Mouse (Mus musculus) kidney, postnatal 0 days (tissue): ENCODE data around the gene Cmtm3. TPM values are rescaled to one million over a fixed set of nuclear protein-coding genes. Genes with fewer than 3 reads are reported as not detected.

ENCODE experiments used
- ATAC-seq: fragments of 200-750 bp; cut with Nextera tagmentation; replicated peaks from 2 replicates; pipeline ENCODE4 v1.8.0; 2017; ENCODE audit warnings: low read depth, moderate number of reproducible peaks, moderate TSS enrichment, moderate library complexity; ENCODE audit not compliant: low FRiP score
- DNase-seq: peaks from one replicate; pipeline ENCODE4 v3.0.0-alpha.2; 2016; ENCODE audit warnings: low spot score
- H3K27ac ChIP-seq: fragments of 300-500 bp; sonication (generic); 2 replicates; pipeline ENCODE4 v1.5.1; 2014; ENCODE audit warnings: mild to moderate bottlenecking
- H3K27me3 ChIP-seq: fragments of 300-500 bp; sonication (generic); 2 replicates; pipeline ENCODE4 v1.6.1; 2014; ENCODE audit warnings: low read length, mixed read lengths; ENCODE audit not compliant: insufficient read depth
- H3K36me3 ChIP-seq: fragments of 300-500 bp; sonication (generic); 2 replicates; pipeline ENCODE4 v1.6.1; 2014; ENCODE audit warnings: low read length, mixed read lengths; ENCODE audit not compliant: insufficient read depth
- H3K4me1 ChIP-seq: fragments of 300-500 bp; sonication (generic); replicated peaks from 2 replicates; pipeline ENCODE4 v1.6.1; 2014; ENCODE audit warnings: antibody characterized with exemption, low read length, mixed read lengths; ENCODE audit not compliant: insufficient read depth
- H3K4me2 ChIP-seq: fragments of 300-500 bp; sonication (generic); 2 replicates; pipeline ENCODE4 v1.6.1; 2014; ENCODE audit warnings: mild to moderate bottlenecking, low read length, moderate library complexity, mixed read lengths
- H3K4me3 ChIP-seq: fragments of 300-500 bp; sonication (generic); replicated peaks from 2 replicates; pipeline ENCODE4 v1.5.1; 2014; ENCODE audit warnings: low read depth, low read length
- H3K9ac ChIP-seq: fragments of 300-500 bp; sonication (generic); 2 replicates; pipeline ENCODE4 v1.6.1; 2014; ENCODE audit warnings: low read depth, low read length
- H3K9me3 ChIP-seq: fragments of 300-500 bp; sonication (generic); replicated peaks from 2 replicates; pipeline ENCODE4 v1.6.1; 2016; ENCODE audit warnings: low read length, inconsistent platforms, mixed read lengths
- CTCF ChIP-seq: IDR thresholded peaks from 2 replicates; pipeline ENCODE4 v1.5.1; 2016; ENCODE audit warnings: antibody characterized with exemption, low read depth, mild to moderate bottlenecking, moderate library complexity
- WGBS: fragments of 180-500 bp; shearing (Covaris S2); extraction: QIAGEN DNeasy Blood & Tissue Kit; methylation state at CpG from one replicate; pipeline ENCODE4 v1.1.7; 2014; 5-methylcytosine and 5-hydroxymethylcytosine counted together
- polyA plus RNA-seq: library from polyadenylated mRNA; unstranded; fragments of >200 nt; fragmentation: Nextera tagmentation; extraction: Ambion mirVana; gene quantifications from 2 replicates; pipeline ENCODE4 v1.2.1, GENCODE M21; 2015

Cmtm3 gene
- polyA plus RNA-seq, 1 experiment from 2014 or later = 125 TPM

DNA sequence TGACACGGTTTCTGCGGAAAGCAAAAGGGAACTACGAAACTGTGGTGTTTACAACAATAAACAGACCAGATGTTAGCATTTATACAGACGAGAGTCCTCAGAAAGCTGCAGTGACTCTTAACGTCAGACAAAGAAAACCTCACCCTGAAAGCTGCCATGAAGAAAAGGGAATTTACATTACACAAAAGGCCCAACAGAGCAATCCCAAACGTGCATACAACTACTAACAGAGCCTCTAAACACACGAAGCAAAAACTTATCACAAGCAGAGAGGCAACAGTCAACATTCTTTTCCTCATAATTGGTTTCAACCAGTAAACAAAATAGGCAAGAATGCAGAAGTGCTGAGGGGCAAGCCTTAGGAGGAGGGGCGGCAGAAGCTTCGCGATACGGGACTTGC, 37.5 kb downstream of the Cmtm3 start:
- no peak for ATAC-seq
- H3K9ac ChIP-seq = no peak overlapping the region
- no peak for TF ChIP-seq CTCF
- WGBS = 65% methylated on average over 11 of the region's 11 CpGs
- H3K27me3 ChIP-seq = no peaks in the 10 kb centered on the region
- H3K36me3 ChIP-seq = no peaks in the 10 kb centered on the region
- H3K4me3 ChIP-seq = no peak overlapping the region
- no peaks in the 10 kb centered on the region for H3K9me3 ChIP-seq
- H3K4me1 ChIP-seq = peaks cover 16% of the 10 kb centered on the region
- no peak overlapping the region for H3K27ac ChIP-seq
- DNase-seq = no peak
- H3K4me2 ChIP-seq = no peak overlapping the region

- 63% methylated on average over 10 of the region's 10 CpGs for WGBS
- H3K27me3 ChIP-seq = no peaks in the 10 kb centered on the region
- no peaks in the 10 kb centered on the region for H3K9me3 ChIP-seq
- H3K36me3 ChIP-seq = no peaks in the 10 kb centered on the region
- H3K27ac ChIP-seq = no peak overlapping the region
- TF ChIP-seq CTCF = no peak
- ATAC-seq (no peak), DNase-seq (no peak)
- H3K4me1 ChIP-seq = peaks cover 32% of the 10 kb centered on the region
- no peak overlapping the region for H3K9ac ChIP-seq
- H3K4me2 ChIP-seq = no peak overlapping the region
- no peak overlapping the region for H3K4me3 ChIP-seq
Measured at GRCm38 (mm10) chr8:104379301-104379836, 40.2 kb downstream of the Cmtm3 start.

GRCm38 (mm10) chr8:104380269-104380668, 41.1 kb downstream of the Cmtm3 start:
- WGBS = 81% methylated on average over 7 of the region's 7 CpGs
- no peak overlapping the region for H3K4me2 ChIP-seq
- H3K27ac ChIP-seq = no peak overlapping the region
- TF ChIP-seq CTCF = no peak
- H3K36me3 ChIP-seq = no peaks in the 10 kb centered on the region
- no peak overlapping the region for H3K4me3 ChIP-seq
- H3K27me3 ChIP-seq = no peaks in the 10 kb centered on the region
- H3K9ac ChIP-seq = no peak overlapping the region
- no peaks in the 10 kb centered on the region for H3K9me3 ChIP-seq
- no peak for DNase-seq
- peaks cover 27% of the 10 kb centered on the region for H3K4me1 ChIP-seq
- ATAC-seq = no peak

GRCm38 (mm10) chr8:104380961-104381411, 41.8 kb downstream of the Cmtm3 start:
- no peak overlapping the region for H3K4me2 ChIP-seq
- H3K4me3 ChIP-seq = no peak overlapping the region
- DNase-seq (no peak), ATAC-seq (no peak)
- no peak for TF ChIP-seq CTCF
- no peak overlapping the region for H3K27ac ChIP-seq
- no peak overlapping the region for H3K9ac ChIP-seq
- H3K27me3 ChIP-seq = no peaks in the 10 kb centered on the region
- no peaks in the 10 kb centered on the region for H3K36me3 ChIP-seq
- 87% methylated on average over 5 of the region's 5 CpGs for WGBS
- peaks cover 23% of the 10 kb centered on the region for H3K4me1 ChIP-seq
- no peaks in the 10 kb centered on the region for H3K9me3 ChIP-seq

DNA sequence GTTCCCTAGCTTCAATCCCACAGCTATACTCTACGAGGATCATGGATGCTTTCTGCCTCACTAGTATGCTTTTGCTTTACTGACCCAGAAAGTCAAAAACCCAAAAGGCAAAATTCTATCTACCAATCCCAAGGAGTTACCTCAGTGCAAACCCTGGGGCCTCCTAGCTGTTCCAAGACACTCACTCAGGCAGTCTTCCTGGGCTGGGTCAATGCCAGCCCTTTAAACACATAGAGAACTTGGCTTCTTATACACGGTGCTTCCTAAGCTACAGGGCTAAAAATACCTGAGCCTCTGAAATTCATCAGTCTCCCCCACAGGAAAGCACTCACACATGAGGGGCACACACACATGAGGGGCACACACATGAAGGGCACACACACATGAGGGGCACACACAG, 44.1 kb downstream of the Cmtm3 start:
- H3K27ac ChIP-seq = peak overlapping the region; percentile 63; the same call in 1 of the 2 replicates

DNA sequence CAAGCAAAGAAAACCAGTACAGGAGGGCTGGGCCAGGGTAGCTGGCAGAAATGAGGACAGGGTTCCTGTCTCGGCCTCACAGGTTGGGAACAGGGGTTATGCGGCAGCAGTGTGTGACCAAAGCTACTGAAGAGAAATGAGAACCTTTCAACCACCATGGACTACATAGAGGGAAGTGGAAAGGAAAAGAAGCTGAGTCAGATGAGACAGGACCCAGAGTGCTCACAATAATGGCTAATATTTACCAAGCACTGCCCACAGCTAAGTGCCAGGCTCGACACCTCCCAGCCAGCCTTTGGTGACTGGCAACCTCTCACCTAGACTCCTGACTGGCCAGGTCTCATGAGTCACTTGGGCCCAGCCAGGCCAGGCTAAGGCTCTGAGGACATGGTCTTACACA, 44.8 kb downstream of the Cmtm3 start:
- ATAC-seq (peak; percentile 89), DNase-seq (no peak)
- H3K4me2 ChIP-seq = no peak overlapping the region
- peak overlapping the region; percentile 63 for H3K27ac ChIP-seq
- no peak for TF ChIP-seq CTCF
- no peaks in the 10 kb centered on the region for H3K36me3 ChIP-seq
- H3K27me3 ChIP-seq = no peaks in the 10 kb centered on the region
- peaks cover 29% of the 10 kb centered on the region for H3K4me1 ChIP-seq
- H3K9ac ChIP-seq = no peak overlapping the region
- WGBS = 52% methylated on average over 3 of the region's 3 CpGs
- H3K4me3 ChIP-seq = no peak overlapping the region
- no peaks in the 10 kb centered on the region for H3K9me3 ChIP-seq

More for the DNA sequence above, 44.1 kb downstream of the Cmtm3 start:
- Histone ChIP-seq H3K4me3 (no peak overlapping the region), H3K4me1 (peaks cover 29% of the 10 kb centered on the region), H3K36me3 (no peaks in the 10 kb centered on the region), H3K9me3 (no peaks in the 10 kb centered on the region), H3K9ac (no peak overlapping the region), H3K4me2 (no peak overlapping the region), H3K27me3 (no peaks in the 10 kb centered on the region)
- no peak for TF ChIP-seq CTCF
- 74% methylated on average over 2 of the region's 2 CpGs for WGBS
- ATAC-seq (no peak), DNase-seq (no peak)

DNA sequence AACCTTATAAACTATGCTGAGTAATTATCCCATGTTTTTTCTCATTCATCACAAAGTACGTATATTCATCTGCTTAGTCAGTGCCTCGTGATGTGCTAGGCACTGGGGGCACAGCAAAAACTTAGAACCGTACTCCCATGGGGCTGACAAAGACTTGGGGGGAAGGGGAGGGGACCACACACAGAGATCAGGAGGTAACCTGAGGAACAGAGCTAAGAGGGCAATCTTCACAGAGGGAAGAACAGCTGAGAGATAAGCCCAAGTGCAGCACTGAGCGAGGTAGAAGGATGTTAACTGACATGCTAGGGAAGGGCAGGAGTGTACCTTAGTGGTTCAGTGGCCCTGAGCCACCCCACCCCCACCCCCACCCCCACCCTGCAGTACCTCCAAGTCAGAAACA, 47.5 kb downstream of the Cmtm3 start:
- ATAC-seq (no peak), DNase-seq (no peak)
- TF ChIP-seq CTCF = no peak
- no peaks in the 10 kb centered on the region for H3K36me3 ChIP-seq
- H3K9me3 ChIP-seq = no peaks in the 10 kb centered on the region
- 36% methylated on average over 4 of the region's 4 CpGs for WGBS
- no peaks in the 10 kb centered on the region for H3K27me3 ChIP-seq
- H3K9ac ChIP-seq = no peak overlapping the region
- peaks cover 29% of the 10 kb centered on the region for H3K4me1 ChIP-seq
- H3K4me3 ChIP-seq = no peak overlapping the region
- no peak overlapping the region for H3K27ac ChIP-seq
- no peak overlapping the region for H3K4me2 ChIP-seq
